Mouse (Mus musculus) thymus, adult 18-20 months (tissue): ENCODE measurements around the gene Ttc3.

Experiments used
- DNase-seq, 2 experiments: peaks; one replicate each; pipeline ENCODE4 v3.0.0; 2022; ENCODE audit warnings: mixed read lengths in 2 of 2

The Ttc3 gene

GRCm38 (mm10) chr16:94509983-94510382 lies 139.6 kb downstream of the Ttc3 start:
- DNase-seq, result no peak

DNA sequence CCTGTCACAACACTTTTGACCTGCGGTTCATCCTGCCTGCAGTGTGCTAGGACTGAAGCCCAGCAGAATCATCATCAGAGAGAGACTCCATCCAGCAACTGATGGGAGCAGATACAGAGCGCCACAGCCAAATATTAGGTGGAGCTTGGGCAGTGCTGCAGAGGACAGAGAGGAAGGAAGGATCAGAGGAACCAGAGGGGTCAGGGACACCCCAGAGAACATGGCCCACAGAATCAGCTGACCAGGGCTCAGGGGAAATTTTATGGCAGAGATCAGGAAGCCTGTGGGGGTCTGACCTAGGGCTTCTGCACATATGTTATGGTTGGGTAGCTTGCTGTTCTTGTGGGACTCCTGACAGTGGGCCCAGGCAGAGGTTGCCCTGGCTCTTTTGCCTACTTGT lies 147.2 kb downstream of the Ttc3 start:
- DNase-seq, result no peak
